Mouse (Mus musculus) embryonic facial prominence, embryonic 11.5 days (tissue): Measurements from ENCODE around the gene Dazap2. TPM values are rescaled to one million over a fixed set of nuclear protein-coding genes. Genes with fewer than 3 reads are reported as not detected.
"Not testable (repeated sequence)": the region's sequence is repeated elsewhere in the genome, so short reads cannot be mapped to it uniquely, and the experiment has no call there.

Source experiments
- ATAC-seq: fragments of 200-750 bp; cut with Nextera tagmentation; replicated peaks from 2 replicates; pipeline ENCODE4 v1.8.0; 2017; ENCODE audit warnings: low read depth; ENCODE audit not compliant: insufficient number of reproducible peaks, low FRiP score, low TSS enrichment
- DNase-seq: peaks from one replicate; pipeline ENCODE4 v3.0.0-alpha.2; 2015; ENCODE audit warnings: low spot score
- H3K27ac ChIP-seq: fragments of 300-500 bp; sonication (generic); replicated peaks from 2 replicates; pipeline ENCODE4 v1.5.1; 2014; ENCODE audit warnings: mild to moderate bottlenecking, low read depth, low read length, control low read depth
- H3K27me3 ChIP-seq: fragments of 300-500 bp; sonication (generic); 2 replicates; pipeline ENCODE4 v1.6.1; 2014; ENCODE audit warnings: mild to moderate bottlenecking, low read length, moderate library complexity, mixed read lengths; ENCODE audit not compliant: control insufficient read depth, insufficient read depth
- H3K36me3 ChIP-seq: fragments of 300-500 bp; sonication (generic); replicated peaks from 2 replicates; pipeline ENCODE4 v1.6.1; 2014; ENCODE audit warnings: low read depth, mild to moderate bottlenecking, low read length, moderate library complexity, mixed read lengths; ENCODE audit not compliant: control insufficient read depth, insufficient read depth
- H3K4me1 ChIP-seq: fragments of 300-500 bp; sonication (generic); 2 replicates; pipeline ENCODE4 v1.6.1; 2014; ENCODE audit warnings: low read length, mixed read lengths; ENCODE audit not compliant: control insufficient read depth, insufficient read depth
- H3K4me2 ChIP-seq: fragments of 300-500 bp; sonication (generic); 2 replicates; pipeline ENCODE4 v1.6.1; 2014; ENCODE audit warnings: low read depth, mild to moderate bottlenecking, control low read depth, low read length, moderate library complexity
- H3K4me3 ChIP-seq: fragments of 300-500 bp; sonication (generic); 2 replicates; pipeline ENCODE4 v1.5.1; 2014; ENCODE audit warnings: low read depth, low read length, control low read depth
- H3K9ac ChIP-seq: fragments of 300-500 bp; sonication (generic); replicated peaks from 2 replicates; pipeline ENCODE4 v1.6.1; 2014; ENCODE audit warnings: mild to moderate bottlenecking, control low read depth, low read length
- H3K9me3 ChIP-seq: fragments of 300-500 bp; sonication (generic); replicated peaks from 2 replicates; pipeline ENCODE4 v1.6.1; 2016; ENCODE audit warnings: mild to moderate bottlenecking, low read length, inconsistent platforms, mixed read lengths; ENCODE audit not compliant: control insufficient read depth
- whole genome bisulfite sequencing: fragments of 180-500 bp; shearing (Covaris S2); extraction: QIAGEN DNeasy Blood & Tissue Kit; methylation state at CpG from one replicate; pipeline ENCODE4 v1.1.7; 2014; 5-methylcytosine and 5-hydroxymethylcytosine counted together
- polyA plus RNA-seq: library from polyadenylated mRNA; unstranded; fragments of >200 nt; fragmentation: Nextera tagmentation; extraction: Ambion mirVana; gene quantifications from 2 replicates; pipeline ENCODE4 v1.2.1, GENCODE M21; 2014

The Dazap2 gene
- polyA plus RNA-seq, 1 experiment from 2014 or later, result 210 TPM

GRCm38 (mm10) chr15:100598883-100599275 lies 16.3 kb upstream of the Dazap2 start:
- peak overlapping the region; percentile 77 for H3K4me3 ChIP-seq
- H3K9ac ChIP-seq, result peak overlapping the region; percentile 84
- no peaks in the 10 kb centered on the region; the same call in 1 of the 2 replicates for H3K4me1 ChIP-seq
- ATAC-seq, result no peak
- peaks cover 14% of the 10 kb centered on the region for H3K27me3 ChIP-seq
- peak; percentile 38 for DNase-seq
- H3K27ac ChIP-seq, result no peak overlapping the region
- peak overlapping the region; percentile 92 for H3K4me2 ChIP-seq
- WGBS, result 3% methylated on average over 12 of the region's 12 CpGs
- H3K9me3 ChIP-seq, result no peaks in the 10 kb centered on the region
- no peaks in the 10 kb centered on the region for H3K36me3 ChIP-seq

DNA sequence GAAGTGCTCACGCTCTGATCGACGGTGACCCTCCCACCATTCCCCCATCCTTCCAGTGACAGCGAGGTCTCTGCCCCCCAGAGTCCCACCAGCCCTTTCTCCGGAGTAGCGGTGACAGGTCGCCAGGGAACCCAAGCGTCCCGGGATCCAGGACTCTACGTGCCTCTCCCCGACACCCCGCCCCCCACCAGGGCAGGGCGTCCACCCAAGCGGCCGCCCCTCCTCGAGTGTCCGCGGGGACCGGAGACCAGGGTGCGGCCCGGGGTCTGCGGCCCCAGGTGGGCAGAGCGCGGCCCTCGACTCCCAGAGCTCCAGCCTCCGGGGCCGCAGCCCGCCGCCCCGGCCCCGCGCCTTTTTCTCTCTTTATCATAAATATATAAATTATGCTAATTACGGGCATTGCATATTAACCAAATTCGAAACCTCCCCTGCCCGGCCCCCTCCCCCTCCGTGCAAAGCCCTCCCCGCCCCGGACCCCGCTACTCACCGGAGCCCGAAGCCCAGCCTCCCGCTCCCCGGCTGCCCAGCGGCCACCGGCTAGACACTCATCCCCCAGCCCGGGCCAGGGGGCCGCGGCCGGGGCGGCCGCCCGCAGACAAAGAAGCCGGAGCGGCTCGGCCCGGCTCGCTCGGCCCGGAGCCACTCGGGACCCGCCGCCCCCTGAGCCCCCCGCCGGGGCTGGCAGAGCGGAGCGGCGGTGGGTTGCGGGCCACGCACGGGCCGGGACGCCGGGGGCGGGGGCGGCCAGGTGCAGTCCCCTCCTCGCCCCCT lies 15.7 kb upstream of the Dazap2 start, which contains the start of gene Pou6f1:
Gene Pou6f1, minus strand, starts transcription at position 709 of the 771 bp plus-strand sequence.
- Histone ChIP-seq H3K27me3 (peaks cover 14% of the 10 kb centered on the region), H3K4me3 (peak within 1 kb of the TSS; percentile 77), H3K9ac (peak within 1 kb of the TSS; percentile 84), H3K9me3 (no peaks in the 10 kb centered on the region), H3K36me3 (no peaks in the 10 kb centered on the region), H3K4me1 (no peaks in the 10 kb centered on the region; the same call in 1 of the 2 replicates), H3K4me2 (peak within 1 kb of the TSS; percentile 92), H3K27ac (no peak within 1 kb of the TSS)
- DNase-seq (peak; percentile 34), ATAC-seq (peak; percentile 71)
- under 1% methylated on average over 72 of the region's 76 CpGs for WGBS

GRCm38 (mm10) chr15:100600047-100600695 lies 15.0 kb upstream of the Dazap2 start:
- Histone ChIP-seq H3K27me3 (peaks cover 14% of the 10 kb centered on the region), H3K27ac (no peak overlapping the region), H3K9ac (peak overlapping the region; percentile 84), H3K4me1 (no peaks in the 10 kb centered on the region; the same call in 1 of the 2 replicates), H3K4me2 (peak overlapping the region; percentile 92), H3K36me3 (no peaks in the 10 kb centered on the region), H3K4me3 (peak overlapping the region; percentile 77), H3K9me3 (no peaks in the 10 kb centered on the region)
- DNase-seq (peak; percentile 83), ATAC-seq (peak; percentile 49; the same call in 1 of the 2 replicates)
- under 1% methylated on average over 27 of the region's 35 CpGs for whole genome bisulfite sequencing

DNA sequence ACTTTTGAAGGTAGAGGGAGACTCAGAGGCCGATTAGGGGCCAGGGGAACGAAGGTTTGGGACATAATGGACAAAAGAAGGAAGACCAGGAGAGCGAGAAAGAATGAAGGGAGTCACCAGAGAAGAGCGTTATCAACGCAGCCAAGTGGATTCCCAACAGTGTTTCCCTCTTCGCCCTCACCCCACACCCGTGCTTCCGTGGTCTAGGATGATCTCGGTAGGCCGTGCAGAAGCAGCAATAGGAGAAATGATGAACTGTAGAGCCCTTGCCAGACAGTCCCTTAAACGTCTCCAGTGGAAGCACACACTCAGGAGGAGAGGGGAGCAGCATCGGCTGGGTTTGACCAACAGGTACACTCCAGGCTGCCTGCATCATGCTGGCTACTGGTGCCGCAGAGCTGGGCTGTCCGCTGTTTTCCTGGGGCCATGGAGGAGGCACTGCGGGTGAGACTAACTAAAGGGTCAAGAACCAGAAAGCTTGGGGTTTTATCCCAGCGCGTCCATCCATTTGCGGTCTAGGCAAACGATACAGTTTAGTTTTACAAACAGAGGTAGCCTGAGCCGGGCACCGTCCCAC lies 14.4 kb upstream of the Dazap2 start:
- no peak overlapping the region for H3K27ac ChIP-seq
- H3K9ac ChIP-seq, result no peak overlapping the region
- H3K4me1 ChIP-seq, result no peaks in the 10 kb centered on the region; the same call in 1 of the 2 replicates
- H3K27me3 ChIP-seq, result peaks cover 16% of the 10 kb centered on the region
- DNase-seq, result no peak
- H3K36me3 ChIP-seq, result no peaks in the 10 kb centered on the region
- ATAC-seq, result no peak
- no peaks in the 10 kb centered on the region for H3K9me3 ChIP-seq
- peak overlapping the region; percentile 92; the same call in 1 of the 2 replicates for H3K4me2 ChIP-seq
- no peak overlapping the region for H3K4me3 ChIP-seq
- 12% methylated on average over 21 of the region's 21 CpGs for WGBS

GRCm38 (mm10) chr15:100601669-100602068 lies 13.5 kb upstream of the Dazap2 start:
- Histone ChIP-seq H3K27ac (no peak overlapping the region), H3K4me3 (no peak overlapping the region), H3K9me3 (no peaks in the 10 kb centered on the region), H3K27me3 (peaks cover 16% of the 10 kb centered on the region), H3K4me2 (no peak overlapping the region), H3K36me3 (no peaks in the 10 kb centered on the region), H3K4me1 (no peaks in the 10 kb centered on the region; the same call in 1 of the 2 replicates), H3K9ac (no peak overlapping the region)
- DNase-seq (no peak), ATAC-seq (no peak)
- 49% methylated on average over 3 of the region's 3 CpGs for WGBS

DNA sequence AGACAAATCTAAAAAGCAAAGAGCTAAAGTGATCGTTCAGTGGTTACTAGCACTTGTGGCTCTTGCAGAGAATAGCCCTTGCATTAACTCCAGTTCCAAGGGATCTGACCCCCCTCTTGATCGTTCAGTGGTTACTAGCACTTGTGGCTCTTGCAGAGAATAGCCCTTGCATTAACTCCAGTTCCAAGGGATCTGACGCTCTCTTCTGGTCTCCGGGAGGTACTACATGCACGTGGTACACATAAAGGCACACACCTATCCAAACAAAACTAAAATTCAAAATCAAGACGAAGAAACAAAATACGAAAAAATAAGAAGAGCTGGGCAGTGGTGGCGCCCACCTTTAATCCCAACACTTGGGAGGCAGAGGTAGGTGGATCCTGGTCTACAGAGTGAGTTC lies 8.5 kb upstream of the Dazap2 start:
- not testable (repeated sequence) for H3K27ac ChIP-seq, H3K4me3 ChIP-seq, H3K4me1 ChIP-seq, H3K27me3 ChIP-seq, H3K9ac ChIP-seq, H3K9me3 ChIP-seq, DNase-seq, ATAC-seq, H3K4me2 ChIP-seq, H3K36me3 ChIP-seq
- 87% methylated on average over 8 of the region's 8 CpGs for WGBS

DNA sequence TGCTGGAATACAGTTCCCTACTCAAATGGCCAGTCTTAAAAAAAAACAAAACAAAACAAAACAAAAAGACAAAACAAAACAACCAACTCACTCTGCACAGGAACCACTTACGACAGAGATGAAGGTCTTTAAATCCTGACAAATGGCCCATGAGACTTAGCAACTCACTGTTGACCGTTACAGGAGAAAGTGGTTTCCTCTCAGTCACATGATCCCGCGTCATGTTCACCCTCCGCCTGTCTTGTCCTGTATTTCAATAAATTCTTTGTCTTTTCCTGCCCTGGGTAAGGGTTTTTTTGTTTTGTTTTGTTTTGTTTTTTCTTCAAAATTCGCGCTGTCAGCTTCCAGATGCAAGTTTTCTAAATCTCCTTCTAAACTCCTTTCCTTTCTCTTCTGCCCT lies 3.2 kb upstream of the Dazap2 start:
- Histone ChIP-seq H3K9me3 (no peaks in the 10 kb centered on the region), H3K4me1 (no peaks in the 10 kb centered on the region; the same call in 1 of the 2 replicates), H3K27ac (no peak overlapping the region), H3K36me3 (no peaks in the 10 kb centered on the region), H3K9ac (no peak overlapping the region), H3K4me2 (no peak overlapping the region), H3K4me3 (no peak overlapping the region), H3K27me3 (0 out of 2 replicates have a peak, but pooled peaks cover 2% of the 10 kb centered on the region)
- WGBS, result 81% methylated on average over 7 of the region's 7 CpGs
- ATAC-seq (no peak), DNase-seq (no peak)
